Mouse (Mus musculus): ENCODE results near the gene Yeats2.
"Not testable (repeated sequence)": the region's sequence is repeated elsewhere in the genome, so short reads cannot be mapped to it uniquely, and the experiment has no call there.

Yeats2 gene

DNA sequence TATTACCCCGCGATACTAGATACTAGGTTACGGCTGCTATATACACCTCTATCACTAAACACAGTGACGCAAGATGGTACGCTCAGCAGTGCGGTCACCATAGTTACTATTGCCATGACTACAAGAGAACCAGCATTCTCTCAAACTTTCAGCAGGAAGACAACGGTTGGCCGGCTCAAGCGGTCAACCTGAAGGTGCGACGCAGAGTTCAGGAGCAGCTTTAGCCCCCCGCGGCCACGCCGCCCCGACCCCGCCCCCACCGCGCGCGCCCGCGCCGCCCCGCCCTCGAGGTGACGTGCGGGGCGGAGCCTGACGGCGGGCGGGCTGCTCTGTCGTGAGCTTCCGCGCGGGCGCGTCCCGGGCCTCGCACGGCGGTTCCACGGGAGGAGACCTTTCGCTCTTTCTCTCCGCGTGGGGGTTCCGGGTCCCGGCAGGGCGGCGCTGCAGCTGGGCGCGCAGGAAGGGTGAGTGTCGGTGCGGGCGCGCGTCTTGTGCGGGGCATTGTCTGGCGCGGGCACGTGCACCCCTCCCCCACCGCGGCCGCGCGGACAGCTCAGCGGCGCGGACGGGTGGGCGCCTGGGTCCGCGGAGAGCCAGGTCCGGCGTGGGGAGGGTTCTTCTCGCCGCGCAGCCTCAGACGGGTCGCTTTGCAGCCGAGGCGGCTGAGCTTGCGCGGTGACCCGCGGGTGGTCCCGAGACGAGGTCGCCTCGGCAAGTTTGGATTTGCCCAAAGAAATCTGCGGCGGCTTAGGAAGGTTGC is at the start of gene Yeats2:
Gene Yeats2, plus strand, starts transcription at position 292 of the 760 bp plus-strand sequence.
- peak; percentile 72 to 75 for DNase-seq (ENCODE audit: low spot score in 2 of 2)

DNA sequence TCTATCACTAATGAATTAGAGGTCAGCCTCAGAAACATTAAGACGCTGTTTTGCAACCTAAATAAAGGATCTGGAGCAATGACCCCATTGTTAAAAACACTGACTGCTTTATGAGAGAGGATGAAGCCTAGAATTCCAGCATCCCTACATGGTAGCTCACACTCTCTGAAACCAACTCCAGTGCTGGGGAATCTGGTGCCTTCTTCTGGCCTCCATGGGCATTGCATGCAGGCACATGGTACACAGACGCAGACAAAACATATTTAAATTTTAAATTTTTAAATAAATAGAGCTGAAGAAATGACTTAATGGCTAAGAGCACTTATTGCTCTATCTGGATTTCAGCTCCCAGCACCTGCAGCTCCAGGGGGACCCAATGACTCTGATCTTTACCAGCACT is 44.9 kb upstream of the Yeats2 start:
- DNase-seq (ENCODE audit: low spot score in 2 of 2): no peak

DNA sequence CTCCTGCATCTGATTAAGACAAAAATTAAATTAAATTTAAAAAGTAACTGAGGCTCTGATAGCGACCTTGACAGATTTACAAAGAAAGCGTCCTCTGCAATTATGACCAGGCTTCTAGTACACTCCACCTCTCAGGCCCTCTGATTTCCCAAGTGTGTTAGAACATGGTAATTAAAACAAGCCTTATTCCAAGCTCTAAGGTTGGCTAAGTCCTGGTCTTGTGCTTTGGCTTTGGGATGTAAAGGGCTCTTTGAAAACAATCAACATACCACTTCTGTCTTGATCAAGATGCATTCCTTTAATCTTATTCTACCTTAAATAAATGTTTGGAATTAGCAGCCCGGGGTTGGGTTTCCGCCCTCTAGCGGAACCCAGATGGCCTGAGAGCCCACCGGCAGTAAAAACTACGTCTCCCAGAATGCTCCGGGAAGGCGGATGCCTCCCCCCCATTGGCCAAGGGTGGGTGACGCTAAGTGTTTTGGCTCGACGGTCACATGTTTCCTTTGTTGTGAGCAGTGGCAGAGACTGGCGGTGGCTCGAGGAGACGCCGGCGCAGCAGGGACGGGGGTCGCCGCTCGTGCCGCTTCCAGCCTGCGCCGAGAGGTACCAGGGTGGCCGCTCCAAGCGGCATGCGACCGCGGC is 43.7 kb upstream of the Yeats2 start, which contains the start of gene Klhl24:
Gene Klhl24, plus strand, starts transcription at position 474 of the 642 bp plus-strand sequence.
- DNase-seq (ENCODE audit: low spot score in 2 of 2): peak; percentile 88 to 93

DNA sequence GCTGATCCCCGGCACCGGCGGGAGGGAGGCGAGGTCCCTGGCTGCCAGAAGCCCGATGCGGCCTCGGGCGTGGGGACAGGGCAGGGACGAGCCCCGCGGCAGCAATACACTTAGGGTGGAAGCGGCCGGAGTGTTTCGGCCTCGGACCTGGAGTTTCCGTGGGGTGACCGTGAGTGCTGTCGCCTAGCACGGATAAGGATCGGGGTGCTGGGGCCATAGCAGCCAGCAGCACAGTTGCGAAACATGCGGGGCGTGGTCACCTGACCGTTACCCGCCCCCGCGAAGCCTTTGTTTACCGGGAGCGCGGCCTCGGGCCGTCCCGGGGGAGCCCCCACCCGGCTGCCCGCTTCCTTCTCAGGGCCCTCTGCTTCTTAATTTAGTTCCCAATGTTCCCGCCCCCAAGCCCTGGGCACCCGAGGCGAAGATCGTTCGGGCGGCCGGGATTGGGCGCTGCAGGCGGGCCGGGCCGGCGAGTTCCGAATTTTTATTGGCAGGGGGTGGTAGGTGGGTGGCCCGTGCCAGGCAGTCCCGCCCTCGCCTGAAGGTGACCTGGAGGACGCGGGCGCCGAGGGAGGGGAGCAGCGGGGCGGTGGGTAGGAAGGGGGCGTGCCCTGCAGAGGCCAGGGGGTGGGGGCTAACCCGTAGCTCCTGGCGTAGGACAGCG is 43.0 kb upstream of the Yeats2 start:
- peak; percentile 88 to 94 for DNase-seq (ENCODE audit: low spot score in 2 of 2)

DNA sequence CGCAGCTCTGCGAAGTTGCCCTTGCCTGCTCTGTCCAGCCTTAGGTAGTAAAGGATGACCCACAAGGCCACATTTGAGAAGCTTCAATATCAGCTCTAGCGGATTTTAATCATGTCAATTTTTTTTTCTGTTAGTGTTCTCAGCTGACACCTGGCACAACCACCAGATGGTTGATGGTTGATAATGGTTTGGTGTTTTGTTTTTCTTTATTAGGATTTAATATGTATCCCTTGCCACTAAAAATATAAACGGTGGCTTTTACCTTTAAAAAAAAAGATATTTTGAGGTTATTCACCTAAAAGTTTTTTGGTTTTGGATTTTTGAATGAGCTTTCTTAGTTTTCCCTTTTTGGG is 42.5 kb upstream of the Yeats2 start:
- DNase-seq (ENCODE audit: low spot score in 2 of 2): no peak

DNA sequence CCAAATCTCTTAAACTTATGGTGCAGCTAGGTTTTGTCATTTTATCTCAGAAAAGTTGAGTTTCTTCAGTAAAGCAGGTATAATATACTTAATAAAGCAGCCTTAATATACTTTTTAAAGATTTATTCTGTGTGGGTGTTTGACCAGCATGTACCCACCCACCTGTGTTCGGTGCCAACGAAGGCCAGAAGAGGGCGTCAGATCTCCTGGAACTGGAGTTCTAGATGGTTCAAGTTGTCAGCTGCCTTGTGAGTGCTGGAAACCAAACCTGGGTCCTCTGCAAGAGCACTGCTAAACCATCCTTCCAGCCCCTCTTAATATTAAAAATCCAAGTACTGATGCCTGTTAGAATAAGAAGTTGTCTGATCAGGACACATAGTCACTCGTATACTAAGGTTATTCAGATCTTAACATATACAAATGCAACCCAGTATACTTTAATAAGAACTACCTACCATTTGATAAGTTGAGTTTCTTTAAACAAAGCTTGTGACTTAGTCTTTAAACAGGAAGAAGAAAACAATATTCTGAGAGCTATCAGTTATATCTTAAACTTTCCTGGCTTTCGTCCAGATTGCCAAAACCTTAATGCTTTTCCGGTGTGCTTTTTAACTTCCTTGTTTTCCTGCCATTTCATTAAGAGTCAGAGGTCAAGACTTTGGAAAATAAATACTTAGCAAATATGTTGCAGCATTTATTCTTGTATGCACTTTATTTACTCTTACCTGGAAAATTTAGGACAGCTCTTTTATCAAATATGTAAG is 41.8 kb upstream of the Yeats2 start:
- DNase-seq (ENCODE audit: low spot score in 2 of 2): no peak

DNA sequence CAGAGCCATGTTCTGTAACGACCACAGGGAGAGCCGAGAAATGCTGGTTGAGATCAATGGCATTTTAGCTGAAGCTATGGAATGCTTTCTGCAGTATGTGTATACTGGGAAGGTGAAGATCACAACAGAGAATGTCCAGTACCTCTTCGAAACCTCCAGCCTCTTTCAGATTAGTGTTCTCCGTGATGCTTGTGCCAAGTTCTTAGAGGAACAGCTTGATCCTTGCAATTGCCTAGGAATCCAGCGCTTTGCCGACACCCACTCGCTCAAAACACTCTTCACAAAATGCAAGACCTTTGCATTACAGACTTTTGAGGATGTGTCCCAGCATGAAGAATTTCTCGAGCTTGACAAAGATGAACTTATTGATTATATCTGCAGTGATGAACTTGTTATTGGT is 33.9 kb upstream of the Yeats2 start:
- DNase-seq (ENCODE audit: low spot score in 2 of 2): no peak

DNA sequence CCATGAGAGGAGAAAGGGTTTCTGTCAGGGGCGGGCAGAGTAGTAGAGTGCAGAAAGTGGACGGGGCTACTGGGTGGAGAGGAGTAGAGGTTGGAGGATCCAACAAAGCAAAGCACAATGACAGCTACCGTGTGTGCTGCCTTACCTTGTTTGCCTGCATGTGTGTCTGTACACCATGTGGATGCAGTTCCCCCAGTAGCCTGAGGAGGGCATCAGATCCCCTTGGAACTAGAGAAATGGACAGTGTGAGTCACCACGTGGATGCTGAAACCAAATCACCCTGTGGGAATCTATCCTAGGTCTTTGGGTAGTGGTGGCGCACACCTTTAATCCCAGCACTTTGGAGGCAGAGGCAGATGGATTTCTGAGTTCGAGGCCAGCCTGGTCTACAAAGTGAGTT is 31.9 kb upstream of the Yeats2 start:
- DNase-seq (ENCODE audit: low spot score in 2 of 2): no peak

DNA sequence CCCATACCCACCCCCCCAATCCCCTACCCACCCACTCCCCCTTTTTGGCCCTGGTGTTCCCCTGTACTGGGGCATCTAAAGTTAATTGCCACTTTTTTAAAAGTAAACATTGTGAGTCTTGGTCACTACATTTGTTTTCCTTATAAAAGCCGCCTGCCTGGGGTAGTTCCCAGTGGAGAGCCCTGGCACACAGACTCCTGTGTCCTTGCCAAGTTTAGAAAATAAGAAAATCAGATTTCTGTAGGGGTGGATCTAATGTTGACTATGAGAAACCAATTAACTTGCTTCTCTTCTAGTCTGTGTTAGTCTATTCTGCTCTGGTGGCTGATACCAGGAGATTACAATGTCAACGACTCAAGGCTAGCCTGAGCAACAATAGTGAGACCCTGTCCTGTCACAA is 28.2 kb upstream of the Yeats2 start:
- DNase-seq (ENCODE audit: low spot score in 2 of 2): peak in 1 of 2 experiments; percentile 35

DNA sequence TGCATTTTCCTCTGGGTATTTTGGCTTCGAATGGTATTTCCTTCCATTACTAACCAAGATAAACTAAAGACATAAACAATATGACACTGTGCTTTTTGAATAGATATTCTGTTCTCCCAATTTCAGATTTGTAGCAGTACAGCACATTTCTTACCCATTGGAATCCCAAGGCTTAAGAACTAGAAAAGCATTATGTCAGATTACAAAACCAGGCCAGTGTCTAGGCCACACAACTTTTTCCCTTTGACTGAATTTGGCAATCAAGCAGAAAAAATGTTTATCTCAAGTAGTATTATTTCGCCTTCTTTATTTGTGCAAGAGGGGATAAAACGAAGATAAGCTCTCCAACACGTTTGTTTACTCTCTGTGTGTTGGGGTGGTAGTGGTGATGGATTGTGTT is 24.8 kb upstream of the Yeats2 start:
- DNase-seq (ENCODE audit: low spot score in 2 of 2): no peak

DNA sequence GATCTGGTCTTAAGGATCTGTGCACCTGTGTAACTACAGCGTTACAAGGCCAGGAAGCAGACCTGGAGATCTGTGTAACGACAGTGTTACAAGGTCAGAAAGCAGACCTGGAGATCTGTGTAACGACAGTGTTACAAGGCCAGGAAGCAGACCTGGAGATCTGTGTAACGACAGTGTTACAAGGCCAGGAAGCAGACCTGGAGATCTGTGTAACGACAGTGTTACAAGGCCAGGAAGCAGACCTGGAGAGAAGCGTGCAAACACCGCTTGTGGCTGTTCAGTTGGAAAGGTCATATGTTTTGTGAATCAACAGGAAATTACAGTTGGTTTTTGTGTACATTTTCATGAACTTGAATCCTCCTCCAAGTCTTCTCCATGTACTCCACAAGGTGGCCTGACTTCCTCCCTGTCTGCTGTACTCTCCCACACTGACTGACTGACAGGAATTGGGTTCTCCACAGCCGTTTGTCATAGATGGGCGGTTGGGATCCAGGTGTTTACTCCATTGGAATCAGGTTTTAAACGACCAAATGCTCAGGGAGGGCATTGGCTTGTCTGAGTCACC is 14.5 kb upstream of the Yeats2 start:
- DNase-seq (ENCODE audit: low spot score in 2 of 2): not testable (repeated sequence)

DNA sequence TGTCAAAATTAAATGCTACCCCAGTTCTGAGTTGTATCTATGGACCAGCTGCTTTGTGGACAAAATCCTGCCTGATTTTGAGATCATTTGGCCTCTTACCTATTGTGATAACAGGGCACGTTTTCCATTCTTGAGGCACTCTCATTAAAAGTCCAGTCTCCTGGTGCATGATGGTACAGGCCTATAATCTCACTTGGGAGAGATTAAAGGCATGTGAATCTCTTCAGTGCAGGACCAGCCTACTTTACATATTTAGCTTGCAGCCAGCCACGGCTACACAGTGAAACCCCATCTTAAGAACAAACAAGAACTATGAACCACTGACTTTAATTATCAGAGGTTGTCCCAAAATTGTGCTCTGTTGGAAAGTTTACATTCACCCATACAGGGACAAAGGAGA is 10.5 kb upstream of the Yeats2 start:
- DNase-seq (ENCODE audit: low spot score in 2 of 2): no peak

DNA sequence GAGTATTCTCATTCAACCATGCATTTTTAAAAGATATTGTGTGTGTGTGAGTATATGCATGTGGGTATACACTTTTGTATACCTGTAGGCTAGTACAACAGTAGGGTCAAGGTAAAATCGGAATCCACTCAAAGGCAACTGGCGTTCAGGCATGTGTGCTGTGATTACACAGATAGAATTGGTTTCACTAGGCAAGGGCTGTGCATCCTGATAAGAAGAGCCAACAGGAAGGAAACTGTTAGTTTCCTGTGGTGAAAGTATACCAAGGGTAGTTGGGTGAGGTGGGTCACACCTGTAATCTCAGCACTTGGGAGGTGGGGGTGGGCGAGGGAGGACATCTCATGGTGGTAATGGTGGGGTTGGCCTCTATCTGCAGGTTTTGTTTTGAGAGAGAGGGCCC is 3.7 kb downstream of the Yeats2 start:
- DNase-seq (ENCODE audit: low spot score in 2 of 2): no peak

DNA sequence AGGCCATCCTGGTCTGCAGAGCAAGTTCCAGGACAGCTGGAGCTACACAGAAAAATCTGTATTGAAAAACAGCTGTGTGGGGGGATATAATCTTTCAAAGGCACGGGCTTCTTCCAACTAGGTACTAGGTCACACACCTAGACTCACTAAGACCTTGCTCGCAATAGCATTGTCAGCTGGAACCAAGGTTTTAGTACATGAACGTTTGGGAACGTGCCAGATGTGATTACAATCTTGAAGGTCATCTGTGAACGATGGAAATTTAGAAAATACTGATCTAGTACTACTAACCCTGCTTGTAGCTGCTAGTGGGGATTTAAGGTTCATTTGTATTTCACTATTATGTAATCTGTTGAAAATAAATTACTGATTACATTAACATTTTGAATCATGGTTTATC is 11.1 kb downstream of the Yeats2 start:
- DNase-seq (ENCODE audit: low spot score in 2 of 2): no peak

DNA sequence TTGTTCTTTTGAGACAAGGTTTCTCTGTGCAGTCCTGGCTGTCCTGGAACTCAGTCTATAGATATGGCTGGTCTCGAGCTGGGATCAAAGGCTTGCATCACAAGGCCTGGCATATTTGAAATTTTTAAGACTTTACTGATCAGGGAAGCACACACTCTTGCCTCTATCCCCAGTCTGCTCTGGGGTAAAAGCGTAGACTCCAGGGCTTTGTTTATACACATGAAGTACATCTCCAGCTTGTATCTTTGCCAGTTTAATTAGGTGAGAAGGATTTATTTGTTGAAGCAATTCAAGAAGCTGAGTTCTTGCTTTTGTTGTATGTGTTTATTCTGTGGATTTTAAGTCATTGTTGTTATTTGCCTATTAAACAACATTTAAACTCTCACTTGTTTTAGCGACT is 12.9 kb downstream of the Yeats2 start:
- no peak for DNase-seq (ENCODE audit: low spot score in 2 of 2)

DNA sequence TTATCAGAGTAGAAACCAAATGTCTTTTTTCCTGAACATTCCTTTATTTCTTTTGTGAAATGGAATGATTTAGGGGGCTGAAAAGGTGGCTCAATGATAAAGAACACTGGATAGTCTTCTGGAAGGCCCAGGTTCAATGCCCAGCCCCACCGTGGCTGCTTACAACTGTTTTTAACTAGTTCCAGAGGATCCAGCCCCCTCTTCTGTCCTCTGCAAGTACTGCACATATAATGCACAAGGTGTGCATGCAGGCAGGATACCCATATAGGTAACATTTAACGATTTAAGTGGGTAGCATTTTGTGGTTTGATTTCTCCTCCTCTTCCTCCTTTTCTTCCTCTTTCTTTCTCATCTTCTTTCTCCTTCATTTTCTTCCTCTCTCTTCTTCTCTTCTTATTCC is 19.3 kb downstream of the Yeats2 start:
- DNase-seq (ENCODE audit: low spot score in 2 of 2): no peak

DNA sequence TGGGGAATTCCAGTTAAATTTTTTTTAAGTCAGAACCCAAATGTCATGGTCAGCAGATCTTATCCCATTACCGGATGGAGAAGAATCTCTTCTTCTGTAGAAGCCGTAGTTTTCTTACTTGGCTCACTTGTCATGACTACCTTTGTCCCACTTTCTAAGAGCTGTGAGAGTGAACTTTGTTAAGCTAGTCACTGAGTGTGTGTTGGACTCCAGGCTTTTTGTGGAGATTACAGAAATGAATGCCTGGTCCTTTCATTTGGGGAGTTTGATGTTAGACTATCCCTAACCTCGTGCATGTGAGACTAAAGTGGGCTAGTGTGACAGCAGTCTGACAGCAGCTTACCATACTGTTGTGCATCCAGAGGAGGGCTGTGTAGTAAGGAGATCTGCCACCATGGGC is 28.2 kb downstream of the Yeats2 start:
- DNase-seq (ENCODE audit: low spot score in 2 of 2): no peak

DNA sequence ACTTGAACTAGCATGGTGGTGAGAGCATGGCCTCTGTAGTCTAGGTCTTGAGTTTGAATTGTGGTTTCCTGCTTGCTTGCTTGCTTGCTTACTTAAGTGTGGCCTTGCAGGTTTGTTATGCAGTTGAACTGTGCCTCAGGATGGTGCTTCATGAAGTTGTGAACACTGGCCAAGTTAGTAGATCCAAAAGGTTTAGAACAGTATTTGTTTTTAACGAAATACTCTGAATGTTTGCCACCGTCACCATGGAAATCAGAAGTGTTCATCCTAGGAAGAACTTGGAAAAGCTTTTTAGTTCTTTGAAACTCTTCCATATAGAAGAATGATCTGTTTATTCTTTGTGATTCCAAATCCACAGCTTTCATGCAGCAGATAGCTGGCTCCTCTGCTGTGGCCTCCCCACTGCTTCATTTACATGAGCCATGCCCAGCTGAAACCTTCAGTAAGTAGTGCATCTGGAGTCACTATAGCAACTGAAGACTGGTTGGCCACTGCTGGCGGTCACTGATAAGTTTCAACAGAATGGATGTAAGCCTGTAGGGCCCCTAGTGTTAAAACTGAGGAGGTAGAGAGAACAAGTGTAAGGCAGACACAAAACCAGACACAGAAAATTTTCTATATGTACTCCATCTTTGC is 28.7 kb downstream of the Yeats2 start:
- no peak for DNase-seq (ENCODE audit: low spot score in 2 of 2)

DNA sequence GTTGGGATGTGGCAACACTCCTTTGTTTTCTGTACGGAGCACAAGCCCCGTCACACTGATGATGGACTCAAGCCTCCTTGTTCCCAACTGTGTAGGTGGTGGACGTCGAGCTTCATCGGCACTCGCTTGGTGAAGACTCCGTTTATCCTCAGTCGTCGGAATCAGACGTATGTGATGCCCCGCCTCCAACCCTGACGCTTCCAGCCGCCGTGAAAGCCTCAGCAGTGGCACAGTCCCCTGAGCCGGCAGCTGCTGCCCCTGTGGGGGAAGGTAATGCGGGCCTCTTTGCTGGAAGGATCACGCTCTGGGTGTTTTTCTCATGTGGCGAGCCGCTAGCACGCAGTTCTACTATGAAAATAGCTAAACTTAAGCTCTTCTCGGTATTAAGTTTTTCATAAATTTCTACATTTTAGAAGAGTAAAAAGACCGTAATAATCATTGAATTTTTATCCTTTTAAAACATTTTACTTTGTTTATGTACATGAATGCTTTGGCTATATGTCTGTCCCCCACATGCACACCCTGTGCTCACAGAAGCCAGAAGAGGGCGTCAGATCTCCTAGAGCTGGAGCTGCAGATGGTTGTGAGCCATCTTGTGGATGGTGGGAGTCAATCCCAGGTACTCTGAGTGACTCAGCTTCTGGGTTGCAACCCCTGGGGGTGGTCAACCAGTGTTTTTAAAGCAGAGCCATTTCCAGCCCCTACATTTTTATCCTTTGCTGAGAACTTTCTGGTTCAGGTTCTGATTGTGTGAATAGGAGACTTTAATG is 38.7 kb downstream of the Yeats2 start:
- DNase-seq (ENCODE audit: low spot score in 2 of 2): no peak

DNA sequence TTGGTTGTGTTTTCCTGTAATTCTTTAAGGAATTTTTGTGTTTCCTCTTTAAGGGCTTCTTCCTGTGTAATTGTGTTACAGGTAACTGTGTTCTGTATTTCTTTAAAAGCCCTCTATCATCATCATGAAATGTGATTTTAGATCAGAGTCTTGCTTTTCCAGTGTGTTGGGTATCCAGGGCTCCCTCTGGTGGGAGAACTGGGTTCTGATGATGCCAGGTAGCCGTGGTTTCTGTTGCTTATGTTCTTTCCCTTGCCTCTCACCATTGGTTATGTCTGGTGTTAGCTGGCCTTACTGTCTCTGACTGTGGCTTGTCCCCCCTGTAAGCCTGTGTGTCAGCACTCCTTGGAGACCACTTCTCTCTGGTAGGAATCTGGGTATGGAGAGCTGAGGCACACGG is 44.5 kb downstream of the Yeats2 start:
- no peak for DNase-seq (ENCODE audit: low spot score in 2 of 2)
